Mouse (Mus musculus): ENCODE measurements around the gene Prkar2a. TPM values are rescaled to one million over a fixed set of nuclear protein-coding genes. Genes with fewer than 3 reads are reported as not detected.
A peak's percentile ranks its signal among the peaks of the same experiment; 100 is the strongest.

The Prkar2a gene
- polyA plus RNA-seq, 1 experiment = 61.9 TPM

DNA sequence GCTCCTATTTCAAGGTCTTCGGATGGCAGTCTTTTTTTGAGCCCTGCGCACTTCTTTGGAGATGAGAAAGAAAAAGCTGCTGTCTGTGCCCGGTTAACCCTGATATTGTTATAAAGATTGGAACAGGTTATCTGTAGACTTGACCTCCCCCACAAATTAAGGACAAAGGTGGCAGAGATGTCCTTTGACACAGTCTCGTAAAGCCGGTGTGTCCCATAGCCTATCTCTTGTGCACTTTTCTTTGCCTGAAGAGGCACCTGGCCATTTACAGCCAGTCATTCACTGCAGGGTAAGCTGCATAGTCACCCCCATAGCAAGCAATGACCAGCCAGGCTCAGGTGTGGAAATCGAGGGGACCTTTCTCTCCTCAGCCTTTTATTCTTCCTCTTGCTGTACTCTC is 26.5 kb upstream of the Prkar2a start:
- Histone ChIP-seq H3K27ac (ENCODE audit: insufficient read depth, low read length) (no peak overlapping the region), H3K4me1 (ENCODE audit: control insufficient read depth, insufficient read depth, low read length) (no peaks in the 10 kb centered on the region), H3K4me3 (ENCODE audit: insufficient read depth, low read length) (peak overlapping the region; percentile 76)
- TF ChIP-seq POLR2A (IDR thresholded peaks at IDR 0.05; ENCODE audit: low read depth, low read length) (no peak), CTCF (IDR thresholded peaks at IDR 0.05; ENCODE audit: borderline replicate concordance, insufficient read depth, low read length) (no peak)

DNA sequence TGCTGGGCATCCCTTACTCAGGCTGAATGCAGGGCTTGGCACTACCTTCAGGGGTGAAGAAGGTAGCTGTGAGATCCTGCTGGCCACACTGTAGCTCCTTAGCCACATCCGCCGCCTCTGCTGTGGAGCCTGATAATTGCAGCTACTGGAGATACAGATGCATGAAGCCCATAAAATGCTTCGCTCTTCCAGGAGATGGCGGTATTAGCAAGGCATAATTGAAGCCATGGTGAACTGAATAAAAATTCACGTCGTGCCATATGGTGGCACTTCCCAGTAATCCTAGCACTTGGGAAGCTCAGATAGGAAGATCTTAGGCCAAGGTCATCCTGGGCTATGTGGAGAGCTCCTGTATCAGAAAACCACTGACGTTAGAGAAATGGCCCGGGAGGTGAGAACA is 19.2 kb upstream of the Prkar2a start:
- Histone ChIP-seq H3K27ac (ENCODE audit: insufficient read depth, low read length) (no peak overlapping the region), H3K4me1 (ENCODE audit: control insufficient read depth, insufficient read depth, low read length) (no peaks in the 10 kb centered on the region), H3K4me3 (ENCODE audit: insufficient read depth, low read length) (no peak overlapping the region)
- no peak for TF ChIP-seq CTCF (IDR thresholded peaks at IDR 0.05; ENCODE audit: borderline replicate concordance, insufficient read depth, low read length)
- no peak for TF ChIP-seq POLR2A (IDR thresholded peaks at IDR 0.05; ENCODE audit: low read depth, low read length)

DNA sequence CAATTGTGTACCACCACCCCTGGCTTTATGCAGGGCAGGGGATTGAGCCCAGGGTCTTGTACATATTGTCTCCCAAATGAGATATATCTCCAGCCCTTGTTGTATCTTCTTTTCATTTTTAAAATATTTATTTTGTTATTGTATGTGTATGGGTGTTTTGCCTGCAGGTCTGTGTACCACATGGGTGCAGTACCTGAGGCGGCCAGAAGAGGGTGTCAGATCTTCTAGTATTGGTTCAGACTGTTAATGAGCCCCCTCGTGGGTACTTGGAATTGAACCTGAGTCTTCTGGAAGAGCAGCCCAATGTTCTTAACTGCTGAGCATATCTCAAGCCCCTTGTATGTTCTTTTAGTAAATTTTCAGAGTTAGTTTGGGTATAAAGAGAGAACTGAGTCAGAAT is 16.0 kb upstream of the Prkar2a start:
- TF ChIP-seq CTCF (IDR thresholded peaks at IDR 0.05; ENCODE audit: borderline replicate concordance, insufficient read depth, low read length) = no peak
- TF ChIP-seq POLR2A (IDR thresholded peaks at IDR 0.05; ENCODE audit: low read depth, low read length) = no peak
- Histone ChIP-seq H3K27ac (ENCODE audit: insufficient read depth, low read length) (no peak overlapping the region), H3K4me3 (ENCODE audit: insufficient read depth, low read length) (no peak overlapping the region), H3K4me1 (ENCODE audit: control insufficient read depth, insufficient read depth, low read length) (no peaks in the 10 kb centered on the region)

DNA sequence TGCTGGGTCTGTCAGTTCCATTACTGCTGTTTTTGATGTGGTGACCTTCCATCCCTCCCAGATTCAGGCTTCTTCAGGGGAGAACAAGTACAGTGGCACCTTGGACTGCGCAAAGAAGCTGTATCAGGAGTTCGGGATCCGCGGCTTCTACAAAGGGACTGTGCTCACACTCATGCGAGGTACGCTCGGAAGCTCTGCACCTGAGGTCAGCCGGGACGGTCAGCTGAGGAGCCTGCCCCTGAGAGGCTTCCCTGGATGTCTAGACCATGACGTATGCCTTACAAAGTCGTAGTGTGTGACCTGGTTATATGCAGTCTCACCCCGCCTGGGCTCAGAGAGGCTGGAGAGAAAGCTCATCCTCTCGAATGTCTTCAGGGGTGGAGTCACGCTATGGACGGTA is 9.1 kb upstream of the Prkar2a start:
- TF ChIP-seq POLR2A (IDR thresholded peaks at IDR 0.05; ENCODE audit: low read depth, low read length) = no peak
- no peak for TF ChIP-seq CTCF (IDR thresholded peaks at IDR 0.05; ENCODE audit: borderline replicate concordance, insufficient read depth, low read length)
- Histone ChIP-seq H3K4me3 (ENCODE audit: insufficient read depth, low read length) (no peak overlapping the region), H3K27ac (ENCODE audit: insufficient read depth, low read length) (no peak overlapping the region), H3K4me1 (ENCODE audit: control insufficient read depth, insufficient read depth, low read length) (peaks cover 2% of the 10 kb centered on the region; the same call in 1 of the 2 replicates)

DNA sequence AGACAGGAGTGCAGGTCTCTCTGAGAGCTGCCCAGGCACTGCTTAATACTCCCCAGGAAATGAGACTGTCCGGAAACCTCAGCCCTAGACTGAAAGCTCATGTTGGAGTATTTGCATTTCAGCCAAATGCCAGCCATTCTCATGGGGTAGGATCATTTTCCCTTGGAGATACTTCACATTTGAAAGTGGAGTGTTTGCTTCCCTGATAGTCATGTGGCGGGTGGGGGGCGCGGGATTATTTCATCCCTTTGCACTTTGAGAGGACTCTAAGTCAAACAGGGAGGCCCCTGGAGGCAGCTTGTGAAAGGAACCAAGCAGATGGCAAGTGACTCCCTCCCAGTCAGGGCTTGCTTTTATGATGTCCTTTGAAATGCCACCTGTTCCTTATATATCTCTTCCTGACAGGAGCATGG is 2.6 kb upstream of the Prkar2a start:
- H3K4me1 ChIP-seq (ENCODE audit: control insufficient read depth, insufficient read depth, low read length) = peaks cover 11% of the 10 kb centered on the region
- no peak for TF ChIP-seq CTCF (IDR thresholded peaks at IDR 0.05; ENCODE audit: borderline replicate concordance, insufficient read depth, low read length)
- TF ChIP-seq POLR2A (IDR thresholded peaks at IDR 0.05; ENCODE audit: low read depth, low read length) = no peak
- H3K4me3 ChIP-seq (ENCODE audit: insufficient read depth, low read length) = no peak overlapping the region
- H3K27ac ChIP-seq (ENCODE audit: insufficient read depth, low read length) = peak overlapping the region; percentile 65

DNA sequence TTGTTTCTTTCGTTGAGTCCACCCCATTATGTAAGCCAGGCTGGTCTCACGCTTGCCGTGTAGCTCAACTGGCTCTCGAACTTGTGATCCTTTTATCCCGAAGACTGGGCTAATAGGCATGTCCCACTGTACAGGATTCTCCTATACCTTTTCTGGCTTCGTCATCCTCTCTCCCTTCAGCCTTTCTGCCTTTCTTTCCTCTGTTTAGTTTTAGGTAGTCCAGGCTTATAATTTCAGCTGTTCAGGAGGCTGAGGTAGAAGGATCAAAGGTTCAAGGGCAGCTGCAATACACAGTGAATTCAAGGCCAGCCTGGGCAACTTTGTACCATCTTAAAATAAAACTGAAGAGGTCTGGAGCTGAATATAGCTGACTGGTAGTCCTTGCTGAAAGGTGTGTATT is 1.9 kb upstream of the Prkar2a start:
- Histone ChIP-seq H3K4me3 (ENCODE audit: insufficient read depth, low read length) (no peak overlapping the region), H3K4me1 (ENCODE audit: control insufficient read depth, insufficient read depth, low read length) (peaks cover 11% of the 10 kb centered on the region), H3K27ac (ENCODE audit: insufficient read depth, low read length) (no peak overlapping the region)
- no peak for TF ChIP-seq POLR2A (IDR thresholded peaks at IDR 0.05; ENCODE audit: low read depth, low read length)
- TF ChIP-seq CTCF (IDR thresholded peaks at IDR 0.05; ENCODE audit: borderline replicate concordance, insufficient read depth, low read length) = no peak

DNA sequence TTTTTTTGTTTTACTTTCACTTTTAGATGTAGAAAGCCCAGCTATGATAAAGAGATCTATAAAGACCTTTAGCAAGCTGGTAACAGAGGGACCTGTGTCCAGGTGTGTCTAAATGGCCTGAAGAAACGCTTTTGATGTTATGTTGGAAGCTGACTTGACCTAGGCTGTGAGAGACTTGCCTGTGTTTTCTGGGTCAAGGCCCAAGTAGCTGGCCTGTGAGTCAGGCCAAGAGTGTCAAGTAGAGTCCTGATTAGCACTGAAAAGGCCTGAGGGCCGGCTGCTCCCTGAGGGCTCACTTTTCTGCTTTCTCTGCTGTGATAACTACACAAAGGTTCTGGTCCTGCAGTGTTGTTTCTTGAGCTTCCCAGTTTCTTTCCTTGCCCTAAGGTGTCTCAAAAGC is 1.4 kb upstream of the Prkar2a start:
- no peak for TF ChIP-seq CTCF (IDR thresholded peaks at IDR 0.05; ENCODE audit: borderline replicate concordance, insufficient read depth, low read length)
- no peak for TF ChIP-seq POLR2A (IDR thresholded peaks at IDR 0.05; ENCODE audit: low read depth, low read length)
- H3K4me3 ChIP-seq (ENCODE audit: insufficient read depth, low read length) = no peak overlapping the region
- H3K4me1 ChIP-seq (ENCODE audit: control insufficient read depth, insufficient read depth, low read length) = peaks cover 11% of the 10 kb centered on the region
- H3K27ac ChIP-seq (ENCODE audit: insufficient read depth, low read length) = no peak overlapping the region

DNA sequence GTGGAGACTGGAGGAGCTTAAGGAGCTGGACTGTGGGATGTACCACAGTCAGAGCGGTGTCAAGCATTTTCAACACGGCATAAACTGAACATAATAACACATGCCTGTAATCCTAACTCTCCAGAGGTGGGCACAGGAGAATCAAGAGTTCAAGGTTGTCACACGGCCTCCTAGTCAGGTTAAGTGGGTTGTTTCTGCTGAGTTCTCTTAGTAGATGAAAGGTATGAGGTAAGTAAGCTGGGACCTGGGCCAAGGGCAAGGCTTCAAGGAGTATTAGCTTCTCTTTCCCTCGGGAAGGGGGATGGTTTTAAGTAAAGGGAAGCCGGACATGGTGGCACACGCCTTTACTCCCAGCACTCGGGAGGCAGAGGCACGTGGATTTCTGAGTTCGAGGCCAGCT is 663 bp upstream of the Prkar2a start:
- Histone ChIP-seq H3K27ac (ENCODE audit: insufficient read depth, low read length) (no peak overlapping the region), H3K4me3 (ENCODE audit: insufficient read depth, low read length) (no peak overlapping the region), H3K4me1 (ENCODE audit: control insufficient read depth, insufficient read depth, low read length) (peaks cover 11% of the 10 kb centered on the region)
- TF ChIP-seq CTCF (IDR thresholded peaks at IDR 0.05; ENCODE audit: borderline replicate concordance, insufficient read depth, low read length) = no peak
- TF ChIP-seq POLR2A (IDR thresholded peaks at IDR 0.05; ENCODE audit: low read depth, low read length) = no peak

DNA sequence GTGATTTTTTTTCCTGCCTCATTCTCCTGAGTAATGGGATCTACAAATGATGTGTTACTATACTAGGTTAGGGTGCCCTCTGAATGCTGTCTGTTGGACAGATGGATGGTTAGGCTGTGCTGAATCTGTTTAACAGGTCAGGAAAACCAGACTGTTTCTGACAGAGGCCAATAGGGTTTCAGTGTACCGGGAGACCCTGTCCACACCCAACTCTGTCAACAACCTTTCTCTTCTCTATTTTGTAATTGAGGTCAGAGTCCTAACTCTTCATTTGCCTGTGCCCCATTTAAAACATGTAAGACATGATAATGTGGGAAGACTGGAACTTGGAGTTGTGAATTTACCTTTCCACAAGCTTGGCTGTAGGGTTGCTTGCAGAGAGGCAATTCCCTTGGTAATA is 879 bp downstream of the Prkar2a start:
- Histone ChIP-seq H3K4me1 (ENCODE audit: control insufficient read depth, insufficient read depth, low read length) (peaks cover 16% of the 10 kb centered on the region), H3K27ac (ENCODE audit: insufficient read depth, low read length) (no peak overlapping the region), H3K4me3 (ENCODE audit: insufficient read depth, low read length) (no peak overlapping the region)
- TF ChIP-seq POLR2A (IDR thresholded peaks at IDR 0.05; ENCODE audit: low read depth, low read length) = no peak

DNA sequence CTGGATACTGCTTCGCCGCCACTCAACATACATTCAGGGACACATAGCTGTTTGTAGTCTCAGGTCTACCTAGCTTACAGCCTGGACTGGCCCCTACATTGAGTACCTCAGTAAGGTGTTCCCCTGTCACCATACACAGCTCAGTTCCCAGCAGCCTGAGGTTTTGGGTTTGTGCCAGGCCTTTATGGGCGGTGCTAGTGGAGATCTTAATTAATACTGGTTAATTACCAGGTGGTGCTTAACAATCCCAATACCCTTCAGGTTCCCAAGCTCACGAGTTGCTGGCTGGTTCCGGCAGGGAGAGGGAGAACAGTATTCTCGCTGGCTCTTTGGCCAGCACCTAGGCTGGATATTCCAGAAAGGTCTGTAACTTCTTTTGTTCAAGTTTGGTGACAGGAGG is 1.8 kb downstream of the Prkar2a start:
- no peak overlapping the region for H3K27ac ChIP-seq (ENCODE audit: insufficient read depth, low read length)

DNA sequence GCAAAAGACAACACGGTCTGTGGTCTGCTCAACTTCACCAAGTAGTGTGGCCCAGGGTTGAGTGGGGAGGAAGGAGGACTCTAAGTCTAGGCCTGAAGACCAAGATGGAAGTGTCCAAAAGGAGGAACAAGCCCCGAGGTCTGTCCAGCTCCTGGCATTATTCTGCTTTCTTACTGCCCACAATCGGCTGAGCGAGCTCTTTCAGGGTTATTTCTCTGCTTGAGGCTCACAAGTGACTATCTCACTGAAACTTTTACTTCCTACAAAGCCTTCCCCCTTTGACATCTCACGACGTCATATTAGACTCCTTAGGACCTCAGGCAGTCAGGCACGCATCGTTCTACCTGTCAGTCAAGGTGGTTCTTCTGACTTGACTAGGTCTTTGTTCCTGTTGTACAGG is 2.3 kb downstream of the Prkar2a start:
- no peak overlapping the region for H3K27ac ChIP-seq (ENCODE audit: insufficient read depth, low read length)
- no peak for TF ChIP-seq CTCF (IDR thresholded peaks at IDR 0.05; ENCODE audit: borderline replicate concordance, insufficient read depth, low read length)
- no peak for TF ChIP-seq POLR2A (IDR thresholded peaks at IDR 0.05; ENCODE audit: low read depth, low read length)
- peaks cover 11% of the 10 kb centered on the region for H3K4me1 ChIP-seq (ENCODE audit: control insufficient read depth, insufficient read depth, low read length)
- no peak overlapping the region for H3K4me3 ChIP-seq (ENCODE audit: insufficient read depth, low read length)

More for the DNA sequence above, 1.8 kb downstream of the Prkar2a start:
- Histone ChIP-seq H3K4me1 (ENCODE audit: control insufficient read depth, insufficient read depth, low read length) (peaks cover 14% of the 10 kb centered on the region), H3K4me3 (ENCODE audit: insufficient read depth, low read length) (no peak overlapping the region)
- TF ChIP-seq POLR2A (IDR thresholded peaks at IDR 0.05; ENCODE audit: low read depth, low read length) = no peak
- no peak for TF ChIP-seq CTCF (IDR thresholded peaks at IDR 0.05; ENCODE audit: borderline replicate concordance, insufficient read depth, low read length)
